14 mouse cellular contexts compared by ENCODE assay signal in the genomic region with DNA sequence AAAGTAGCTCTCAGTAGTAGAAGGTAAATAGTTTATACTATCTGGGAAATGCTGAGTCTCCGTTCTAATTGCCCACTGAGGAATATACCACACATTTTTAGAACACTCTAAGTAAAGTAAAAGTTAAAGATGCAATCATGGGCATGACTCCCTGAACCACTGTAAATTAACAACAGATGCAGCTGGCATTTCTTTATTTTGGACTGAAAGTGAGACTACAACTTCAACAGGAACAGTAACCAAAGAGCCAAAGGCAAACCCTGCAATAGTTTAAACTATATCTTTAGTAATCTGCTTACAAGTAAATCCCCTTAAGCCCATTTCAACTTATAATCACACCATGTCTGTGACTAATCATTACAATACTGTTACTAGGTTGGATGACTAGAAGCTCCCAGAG.
"Had no signal": no experiment of that assay in that cellular context is flagged by ENCODE, and none has a peak within 500 bp of the region (broad histone marks: within the 10 kb centered on the region; RNA-seq: fewer than 3 reads in every experiment).

No protein-coding gene starts in this region.

- H3K27me3 ChIP-seq: liver, embryonic 12.5 days; neural tube, embryonic 13.5 days; neural tube, embryonic 15.5 days had no signal

- H3K4me1 ChIP-seq: liver, embryonic 12.5 days; midbrain, embryonic 10.5 days; neural tube, embryonic 13.5 days; neural tube, embryonic 15.5 days had no signal

- H3K4me3 ChIP-seq: liver, embryonic 12.5 days; midbrain, embryonic 10.5 days; myocyte; neural tube, embryonic 13.5 days; neural tube, embryonic 15.5 days had no signal

- ATAC-seq: liver, embryonic 12.5 days had no signal

- H3K9me3 ChIP-seq: liver, embryonic 12.5 days; midbrain, embryonic 10.5 days; neural tube, embryonic 13.5 days; neural tube, embryonic 15.5 days had no signal

- DNase-seq: lung, adult 18-20 months; lung, embryonic 14.5 days; lung, postnatal 10 days; lung, postnatal 4 days; right cerebral cortex, postnatal 14 days; thymus, adult 2 months; thymus, postnatal 25 days; thymus, postnatal 4 days had no signal

- H3K9ac ChIP-seq: liver, embryonic 12.5 days; liver, embryonic 14.5 days; lung, embryonic 14.5 days; neural tube, embryonic 13.5 days; neural tube, embryonic 15.5 days had no signal

- H3K36me3 ChIP-seq: liver, embryonic 12.5 days; midbrain, embryonic 10.5 days; neural tube, embryonic 13.5 days; neural tube, embryonic 15.5 days had no signal

- H3K27ac ChIP-seq: liver, embryonic 12.5 days; liver, embryonic 14.5 days; midbrain, embryonic 10.5 days; neural tube, embryonic 13.5 days; neural tube, embryonic 15.5 days had no signal

- H3K4me2 ChIP-seq: liver, embryonic 12.5 days; lung, embryonic 14.5 days; neural tube, embryonic 13.5 days; neural tube, embryonic 15.5 days had no signal
